Mouse (Mus musculus): Measurements from ENCODE around the gene Slc29a1. TPM values are rescaled to one million over a fixed set of nuclear protein-coding genes. Genes with fewer than 3 reads are reported as not detected.

The Slc29a1 gene
- polyA plus RNA-seq, 1 experiment from 2014 or later, result 39.4 TPM

GRCm38 (mm10) chr17:45556107-45556489 is 43.3 kb downstream of the Slc29a1 start:
- TF ChIP-seq CTCF (IDR thresholded peaks at IDR 0.05), result no peak
- no peak for ATAC-seq
- no peak for DNase-seq (ENCODE audit: low read depth, low spot score)
- in situ Hi-C loops (cut with MboI; ENCODE audit: low pct_unique_long_range_greater_than_20kb), result no loop called here
- H3K27me3 ChIP-seq, result peaks cover 3% of the 10 kb centered on the region
- ChIA-PET POLR2A (interaction anchor here (0.9 to 1.2 kb wide), 3 partner anchors 13 to 18 kb away, joined by 3 to 4 read pairs (median 3); partner anchors contain the start of gene Hsp90ab1), CTCF (interaction anchor here (0.7 to 2.1 kb wide), 4 partner anchors 16 to 52 kb away, joined by 3 to 7 read pairs (median 4); no protein-coding TSS in a partner anchor)

DNA sequence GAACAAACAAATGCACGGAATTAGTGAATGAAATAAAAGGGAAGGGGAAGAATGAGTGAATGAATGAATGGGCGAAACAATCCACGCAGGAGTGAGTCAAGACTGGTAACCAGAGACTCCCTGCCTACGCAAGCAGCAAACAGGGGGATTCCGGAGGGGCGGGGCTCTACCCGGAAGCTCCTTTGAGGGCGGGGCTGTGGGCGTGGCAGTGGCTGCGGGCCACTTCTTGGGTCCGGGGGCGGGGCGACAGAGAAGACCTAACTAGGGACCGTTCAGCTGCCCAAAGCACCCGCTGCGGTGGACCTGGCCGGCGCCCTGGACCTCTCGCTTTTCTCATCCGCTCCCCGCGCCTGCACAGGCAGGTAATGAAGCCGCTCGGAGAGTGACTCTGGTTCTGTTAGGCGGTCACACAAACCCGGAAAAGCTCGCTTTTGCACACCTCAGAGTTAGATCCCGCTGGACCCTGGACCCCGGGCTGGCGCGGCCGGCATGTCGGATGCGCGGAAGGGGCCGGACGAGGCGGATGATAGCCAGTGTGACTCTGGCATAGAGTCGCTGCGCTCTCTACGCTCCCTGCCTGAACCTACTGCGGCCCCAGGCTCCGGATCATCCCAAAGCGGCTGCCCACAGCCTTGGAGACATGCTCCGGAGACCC is 43.8 kb downstream of the Slc29a1 start, which contains the start of gene Nfkbie:
Nfkbie (plus strand) TSS at position 252 of the 655 bp plus-strand sequence.
- in situ Hi-C loops (cut with MboI; ENCODE audit: low pct_unique_long_range_greater_than_20kb), result no loop called here

GRCm38 (mm10) chr17:45554420-45554819 is 45.0 kb downstream of the Slc29a1 start:
- CTCF ChIA-PET, result interaction anchor here (1.6 to 1.7 kb wide), 2 partner anchors 37 to 51 kb away, joined by 3 to 4 read pairs; no protein-coding TSS in a partner anchor
- TF ChIP-seq CTCF (IDR thresholded peaks at IDR 0.05), result no peak
- no peak for ATAC-seq

More for the DNA sequence above, 43.8 kb downstream of the Slc29a1 start, which contains the start of gene Nfkbie:
- DNase-seq (ENCODE audit: low read depth, low spot score), result peak; percentile 80
- ATAC-seq, result peak; percentile 53
- ChIA-PET CTCF (interaction anchor here (0.9 to 2.1 kb wide), 3 partner anchors 16 to 52 kb away, joined by 3 to 7 read pairs (median 3); no protein-coding TSS in a partner anchor), POLR2A (interaction anchor here (0.9 to 1.0 kb wide), 2 partner anchors 14 to 17 kb away, joined by 3 read pairs; partner anchors contain the start of gene Hsp90ab1)
- TF ChIP-seq CTCF (IDR thresholded peaks at IDR 0.05), result no peak
- peaks cover 3% of the 10 kb centered on the region for H3K27me3 ChIP-seq

GRCm38 (mm10) chr17:45553065-45553464 is 46.3 kb downstream of the Slc29a1 start:
- ChIA-PET CTCF (interaction anchor here (1.1 to 1.7 kb wide), 6 partner anchors 35 to 82 kb away, joined by 3 to 8 read pairs (median 4); partner anchors contain the start of gene Aars2), POLR2A (no interaction called here)
- DNase-seq (ENCODE audit: low read depth, low spot score) (no peak), ATAC-seq (no peak)
- in situ Hi-C loops (cut with MboI; ENCODE audit: low pct_unique_long_range_greater_than_20kb), result loop anchor here (5.0 kb wide), 2 partner anchors 46 to 76 kb away; partner anchors contain the start of genes Aars2 and Spats1
- peaks cover 3% of the 10 kb centered on the region for H3K27me3 ChIP-seq
- TF ChIP-seq CTCF (IDR thresholded peaks at IDR 0.05), result no peak

More at GRCm38 (mm10) chr17:45554420-45554819, 45.0 kb downstream of the Slc29a1 start:
- H3K27me3 ChIP-seq, result peaks cover 3% of the 10 kb centered on the region
- POLR2A ChIA-PET, result no interaction called here
- in situ Hi-C loops (cut with MboI; ENCODE audit: low pct_unique_long_range_greater_than_20kb), result loop anchor here (5.0 kb wide), 2 partner anchors 47 to 77 kb away; partner anchors contain the start of genes Aars2 and Spats1
- DNase-seq (ENCODE audit: low read depth, low spot score), result no peak

DNA sequence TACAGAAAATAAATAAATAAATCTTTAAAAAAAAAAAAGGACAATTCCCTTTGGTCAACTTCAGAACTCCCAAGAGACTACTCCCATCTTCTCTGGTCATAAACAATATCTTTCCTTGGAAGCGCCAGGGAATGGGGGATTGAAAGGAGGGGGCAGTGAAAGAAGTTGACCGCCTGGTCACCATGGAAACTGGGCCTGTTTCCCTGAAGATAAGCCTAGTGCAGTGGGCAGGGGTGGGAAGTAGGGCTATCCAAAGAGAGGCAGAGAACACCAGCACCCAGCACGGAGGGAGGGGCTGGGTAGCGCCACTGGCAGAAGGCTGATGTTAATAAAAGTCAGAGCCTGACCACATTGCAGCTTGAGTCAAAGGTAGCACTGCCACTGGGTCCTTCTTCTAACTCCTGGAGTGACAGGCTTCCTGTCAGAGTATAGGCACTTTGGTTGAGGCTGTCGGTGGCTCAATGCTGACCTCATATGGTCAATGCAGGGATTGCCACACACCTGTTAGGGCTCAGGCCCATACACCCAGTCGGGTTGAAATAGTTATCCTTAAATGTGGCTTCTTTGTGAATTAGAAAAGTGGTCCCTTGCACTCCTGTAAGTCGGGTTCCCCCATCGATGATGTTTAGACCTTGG is 47.5 kb downstream of the Slc29a1 start:
- ChIA-PET POLR2A (no interaction called here), CTCF (interaction anchor here (0.6 to 2.1 kb wide), 8 partner anchors 9 to 81 kb away, joined by 3 to 8 read pairs (median 4); partner anchors contain the start of gene Aars2)
- in situ Hi-C loops (cut with MboI; ENCODE audit: low pct_unique_long_range_greater_than_20kb), result loop anchor here (5.0 kb wide), 2 partner anchors 45 to 75 kb away; partner anchors contain the start of genes Aars2 and Spats1
- H3K27me3 ChIP-seq, result peaks cover 3% of the 10 kb centered on the region
- DNase-seq (ENCODE audit: low read depth, low spot score) (no peak), ATAC-seq (no peak)
- TF ChIP-seq CTCF (IDR thresholded peaks at IDR 0.05), result no peak

DNA sequence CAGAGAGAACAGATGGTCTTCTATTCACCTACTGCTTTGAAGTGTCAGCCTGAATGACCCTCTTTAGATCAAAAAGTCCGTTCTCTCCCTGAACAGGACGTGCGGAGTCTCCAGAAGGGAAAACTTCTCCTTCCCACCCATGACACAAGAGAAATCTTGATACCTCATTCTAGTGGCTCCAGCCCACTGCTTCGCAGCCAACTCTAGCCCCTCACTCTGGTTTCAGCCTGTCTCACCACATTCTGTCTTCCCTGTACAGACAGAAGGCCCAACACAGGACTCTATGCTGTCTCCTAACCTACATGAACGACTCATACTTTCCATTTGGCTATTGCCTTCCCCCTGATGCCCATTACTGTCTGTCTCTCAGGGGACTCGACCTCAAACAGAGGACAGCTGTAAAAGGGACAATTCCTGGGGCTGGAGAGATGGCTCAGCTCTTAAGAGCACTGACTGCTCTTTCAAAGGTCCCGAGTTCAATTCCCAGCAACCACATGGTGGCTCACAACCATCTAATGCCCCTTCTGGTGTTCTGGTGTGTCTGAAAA is 48.1 kb downstream of the Slc29a1 start:
- POLR2A ChIA-PET, result interaction anchor here (0.7 kb wide), 1 partner anchor 73 kb away, joined by 6 read pairs; no protein-coding TSS in a partner anchor
- DNase-seq (ENCODE audit: low read depth, low spot score), result no peak
- in situ Hi-C loops (cut with MboI; ENCODE audit: low pct_unique_long_range_greater_than_20kb), result loop anchor here (5.0 kb wide), 2 partner anchors 44 to 74 kb away; partner anchors contain the start of genes Aars2 and Spats1
- TF ChIP-seq CTCF (IDR thresholded peaks at IDR 0.05), result no peak
- CTCF ChIA-PET, result interaction anchor here (0.6 to 2.1 kb wide), 5 partner anchors 9 to 80 kb away, joined by 3 to 6 read pairs (median 3); partner anchors contain the start of gene Aars2
- peaks cover 3% of the 10 kb centered on the region for H3K27me3 ChIP-seq
- ATAC-seq, result no peak

- ATAC-seq, result no peak
- DNase-seq (ENCODE audit: low read depth, low spot score), result no peak
- CTCF ChIA-PET, result interaction anchor here (1.0 to 3.0 kb wide), 4 partner anchors 32 to 73 kb away, joined by 3 to 9 read pairs (median 4); partner anchors contain the start of gene Aars2
- POLR2A ChIA-PET, result interaction anchor here (0.7 to 2.3 kb wide), 3 partner anchors 27 to 47 kb away, joined by 3 to 7 read pairs (median 5); partner anchors contain the start of gene Aars2
- TF ChIP-seq CTCF (IDR thresholded peaks at IDR 0.05), result no peak
- peaks cover 3% of the 10 kb centered on the region for H3K27me3 ChIP-seq
- in situ Hi-C loops (cut with MboI; ENCODE audit: low pct_unique_long_range_greater_than_20kb), result loop anchor here (5.0 kb wide), 2 partner anchors 43 to 73 kb away; partner anchors contain the start of genes Aars2 and Spats1
Measured at GRCm38 (mm10) chr17:45550253-45550652, 49.2 kb downstream of the Slc29a1 start.

DNA sequence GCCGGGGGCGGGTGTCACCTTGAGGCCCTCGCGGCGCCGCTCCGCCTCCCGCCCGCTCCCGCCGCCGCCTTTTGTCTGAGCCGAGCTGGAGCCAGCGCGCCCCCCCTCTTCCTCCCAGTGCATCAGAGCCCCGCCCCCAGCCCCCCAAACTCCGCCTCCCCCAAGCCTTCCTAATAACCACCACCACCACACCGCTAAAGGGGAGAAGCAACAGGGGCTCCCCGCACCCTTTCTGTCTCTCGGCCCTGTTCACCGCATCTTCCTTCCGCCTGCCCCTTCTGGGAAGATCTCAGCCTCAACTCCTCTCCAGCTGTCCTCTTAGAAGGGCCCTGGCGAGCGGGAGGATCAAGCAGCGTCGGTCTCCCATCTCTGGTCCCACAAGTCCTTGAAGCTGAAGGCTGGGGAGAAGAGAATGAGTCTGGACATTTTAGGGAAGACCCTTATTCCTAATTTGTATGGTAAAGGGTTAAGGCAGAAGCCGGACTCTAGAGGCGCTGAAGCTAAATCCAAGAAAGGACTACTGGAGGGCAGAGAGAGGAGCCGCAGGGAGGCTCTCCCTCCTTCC is 49.7 kb downstream of the Slc29a1 start, which contains the start of gene Tmem151b:
Tmem151b (minus strand) TSS at position 61 of the 565 bp plus-strand sequence.
- ATAC-seq, result peak; percentile 18
- in situ Hi-C loops (cut with MboI; ENCODE audit: low pct_unique_long_range_greater_than_20kb), result loop anchor here (5.0 kb wide), 2 partner anchors 42 to 72 kb away; partner anchors contain the start of genes Aars2 and Spats1
- TF ChIP-seq CTCF (IDR thresholded peaks at IDR 0.05), result no peak
- DNase-seq (ENCODE audit: low read depth, low spot score), result no peak
- H3K27me3 ChIP-seq, result peaks cover 3% of the 10 kb centered on the region
- POLR2A ChIA-PET, result interaction anchor here (0.7 to 2.3 kb wide), 4 partner anchors 27 to 47 kb away, joined by 3 to 7 read pairs (median 4); partner anchors contain the start of gene Aars2
- CTCF ChIA-PET, result interaction anchor here (1.0 to 3.0 kb wide), 3 partner anchors 33 to 72 kb away, joined by 3 to 9 read pairs (median 4); partner anchors contain the start of gene Aars2

Data from Patski (cell line).